Mouse (Mus musculus): ENCODE data around the gene Olfr1065.
"Not testable (repeated sequence)": the region's sequence is repeated elsewhere in the genome, so short reads cannot be mapped to it uniquely, and the experiment has no call there.

Olfr1065 gene

DNA sequence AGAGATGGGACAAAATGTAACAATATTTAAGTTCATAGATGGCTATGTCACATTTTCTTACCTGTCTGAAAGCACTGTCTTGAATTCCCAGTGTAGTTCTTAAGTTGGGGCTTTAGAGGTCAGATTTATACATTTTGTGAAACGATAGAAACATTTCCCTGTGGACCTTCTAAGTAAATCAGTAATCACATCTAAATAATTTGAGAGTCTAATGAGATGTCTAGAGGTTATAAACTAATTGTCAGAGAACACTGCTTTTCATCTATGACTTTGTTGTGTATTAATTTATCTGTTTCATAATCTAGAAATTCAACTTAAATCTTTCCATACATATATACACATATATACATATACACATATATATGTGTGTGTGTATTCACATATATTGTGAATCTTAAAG, at the start of gene Olfr1065:
TSS of gene Olfr1065 (minus strand) at position 101 of the 400 bp plus-strand sequence.
- DNase-seq = not testable (repeated sequence)

DNA sequence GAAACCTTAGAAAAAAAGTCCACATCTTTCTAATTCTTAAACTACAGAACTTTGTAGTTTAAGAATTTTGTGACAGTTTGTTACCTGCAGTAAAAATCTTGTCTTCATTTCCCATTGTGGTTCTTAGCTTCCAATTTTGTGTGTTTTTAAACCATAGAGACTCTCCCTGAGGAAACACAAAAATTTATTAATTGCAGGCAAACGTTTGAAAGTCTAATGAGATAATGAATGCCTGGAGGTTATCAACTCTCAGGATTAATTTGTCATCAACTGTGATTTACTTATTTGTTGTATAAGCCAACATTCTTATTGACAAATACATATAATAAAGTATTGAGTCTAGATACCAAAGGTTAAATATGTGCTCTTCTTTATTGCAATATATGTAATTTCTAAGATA, 36.9 kb upstream of the Olfr1065 start, which contains the start of gene Olfr228:
TSS of gene Olfr228 (minus strand) at position 101 of the 400 bp plus-strand sequence.
- no peak for DNase-seq

DNA sequence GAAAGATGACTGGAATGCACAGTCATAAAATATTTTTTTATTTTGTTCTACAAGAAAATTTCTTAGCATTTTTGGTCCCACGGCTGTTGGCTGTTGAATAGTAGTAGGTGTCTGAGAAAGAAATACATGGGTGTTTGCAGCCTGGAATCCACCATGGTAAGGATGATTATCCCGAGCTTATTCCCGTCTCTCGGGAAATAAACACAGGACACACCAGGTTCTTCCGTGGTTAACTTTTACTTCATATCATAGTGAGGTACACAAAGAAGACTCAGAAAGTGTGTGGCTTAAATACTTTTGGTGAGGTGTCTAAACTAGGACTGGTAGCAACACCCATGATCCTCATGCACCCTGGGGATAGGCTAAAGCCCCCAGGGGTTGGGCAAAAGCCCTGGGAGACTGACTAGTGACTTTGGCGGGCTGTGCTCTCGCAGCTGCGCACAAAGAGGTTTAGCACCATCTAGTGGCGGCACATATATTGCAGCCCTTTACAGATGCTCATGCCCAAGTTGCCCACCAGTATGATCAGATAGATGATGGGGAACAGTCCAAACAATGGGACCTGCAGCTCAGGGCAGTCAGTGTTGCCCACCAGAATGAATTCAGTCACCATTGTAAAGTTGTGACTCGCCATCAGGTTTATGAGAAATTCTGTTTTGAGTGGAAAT, 14.2 kb upstream of the Olfr1065 start:
- peak; percentile 86 for DNase-seq

DNA sequence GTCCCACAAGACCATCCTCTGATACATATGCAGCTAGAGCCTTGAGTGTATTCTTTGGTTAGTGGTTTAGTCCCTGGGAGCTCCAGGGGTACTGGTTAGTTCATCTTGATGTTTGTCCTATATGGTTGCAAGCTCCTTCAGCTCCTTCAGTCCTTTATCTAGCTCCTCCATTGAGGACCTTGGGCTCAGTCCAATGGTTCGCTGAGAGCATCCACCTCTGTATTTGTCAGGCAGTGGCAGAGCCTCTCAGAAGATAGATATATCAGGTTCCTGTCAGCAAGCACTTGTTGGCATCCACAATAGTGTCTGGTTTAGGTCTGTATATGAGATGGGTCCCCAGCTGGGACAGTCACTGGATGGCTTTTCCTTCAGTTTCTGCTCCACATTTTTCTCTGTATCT, 10.0 kb upstream of the Olfr1065 start:
- peak; percentile 39 for DNase-seq

DNA sequence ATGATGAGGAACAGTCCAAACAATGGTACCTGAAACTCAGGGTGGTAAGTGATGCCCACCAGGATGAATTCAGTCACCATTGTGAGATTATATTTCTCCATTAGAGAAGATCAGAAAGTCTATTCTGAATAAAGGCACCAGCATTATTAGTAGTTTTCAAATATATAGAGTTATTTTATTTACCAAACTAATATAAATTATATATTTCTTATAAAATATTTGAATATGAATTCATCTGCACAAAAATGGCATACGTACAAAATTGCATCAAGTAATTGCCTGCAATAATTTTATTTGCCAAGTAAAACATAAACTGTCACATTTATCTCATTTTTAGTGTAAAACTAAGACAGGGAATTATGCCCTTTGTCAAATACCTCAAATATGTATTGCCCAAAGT, 5.8 kb upstream of the Olfr1065 start, which contains the start of gene Olfr1066:
TSS of gene Olfr1066 (minus strand) at position 101 of the 400 bp plus-strand sequence.
- DNase-seq = no peak

- not testable (repeated sequence) for DNase-seq
These were observed 8.3 kb downstream of the Olfr1065 start for GRCm38 (mm10) chr2:86442101-86442500.

DNA sequence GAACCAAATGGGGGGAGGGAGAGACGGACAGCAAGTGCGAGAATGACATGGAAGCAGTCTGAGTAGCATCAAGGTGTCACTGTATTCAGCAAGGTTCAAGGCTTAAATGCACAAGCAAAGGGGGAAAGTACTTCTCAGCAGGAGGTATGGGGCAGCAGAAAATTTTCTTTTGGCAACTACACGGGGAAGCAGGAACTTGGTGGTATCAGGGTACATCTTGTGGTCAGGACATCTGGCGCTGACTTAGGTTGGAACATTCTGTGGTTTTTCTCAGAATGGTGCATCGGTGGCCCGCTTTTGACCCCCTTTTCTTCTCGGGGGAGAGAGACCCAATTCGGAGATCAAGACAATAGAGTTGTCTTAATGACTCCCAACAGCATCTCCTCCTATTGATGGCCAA, 21.9 kb downstream of the Olfr1065 start:
- not testable (repeated sequence) for DNase-seq

GRCm38 (mm10) chr2:86426649-86427048, 23.7 kb downstream of the Olfr1065 start, which contains the start of gene Olfr1062:
Olfr1062 (minus strand) TSS chr2:86426749.
- DNase-seq = not testable (repeated sequence)

DNA sequence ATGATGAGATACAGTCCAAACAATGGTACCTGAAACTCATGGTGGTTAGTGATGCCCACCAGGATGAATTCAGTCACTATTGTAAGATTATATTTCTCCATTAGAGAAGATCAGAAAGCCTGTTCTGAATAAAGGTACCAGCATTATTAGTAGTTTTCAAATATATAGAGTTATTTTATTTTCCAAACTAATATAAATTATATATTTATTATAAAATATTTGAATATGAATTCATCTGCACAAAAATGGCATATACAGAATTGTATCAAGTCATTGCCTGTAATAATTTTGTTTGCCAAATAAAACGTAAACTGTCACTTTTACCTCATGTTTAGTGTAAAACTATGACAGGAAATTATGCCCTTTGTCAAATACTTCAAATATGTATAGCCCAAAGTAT, 36.4 kb downstream of the Olfr1065 start, which contains the start of gene Olfr1061:
TSS of gene Olfr1061 (minus strand) at position 101 of the 400 bp plus-strand sequence.
- DNase-seq = no peak

GRCm38 (mm10) chr2:86395114-86395513, 55.3 kb downstream of the Olfr1065 start:
- DNase-seq = no peak

All from heart, adult 11 months (tissue).